In the genomic region with DNA sequence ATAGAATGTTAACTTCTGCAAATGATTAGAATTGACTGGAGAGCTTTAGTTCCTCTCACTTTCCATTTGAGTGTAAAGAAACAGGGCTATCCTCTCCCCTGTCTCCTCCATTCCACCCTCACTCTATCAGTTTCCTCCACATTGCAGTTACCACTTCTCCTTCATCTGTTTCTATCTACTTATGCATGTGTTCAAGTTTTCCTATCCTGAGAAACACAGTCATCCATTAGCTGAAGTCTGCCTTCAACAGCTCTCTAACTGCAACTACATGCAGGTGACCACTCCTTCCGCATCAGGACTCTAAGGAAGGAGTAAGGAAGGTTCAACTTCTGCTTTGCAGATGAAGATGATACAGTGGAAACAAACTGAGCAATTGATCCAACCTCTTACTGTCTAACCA, we compare ENCODE assay signal across 21 mouse cellular contexts.
DNase-seq lines count a peak whose midpoint lies in the region; ATAC-seq and TF ChIP-seq lines count a peak whose summit lies in the region.
"Had no signal": no experiment of that assay in that cellular context is flagged by ENCODE, and none has a peak within 500 bp of the region (broad histone marks: within the 10 kb centered on the region; RNA-seq: fewer than 3 reads in every experiment).

No protein-coding gene starts in this region.

- no peaks in the 10 kb centered on the region for H3K36me3 ChIP-seq in midbrain, embryonic 11.5 days (ENCODE audit: control insufficient read depth, insufficient read depth, low read length)
- no peaks in the 10 kb centered on the region for H3K36me3 ChIP-seq in midbrain, embryonic 14.5 days (ENCODE audit: control insufficient read depth, insufficient read depth, low read length)
- H3K36me3 ChIP-seq in heart, adult 2 months (ENCODE audit: control insufficient read depth, insufficient read depth, low read length), result no peaks in the 10 kb centered on the region
- H3K36me3 ChIP-seq: embryonic facial prominence, embryonic 10.5 days; embryonic facial prominence, embryonic 12.5 days; forebrain, embryonic 15.5 days had no signal

- no peak overlapping the region for H3K9ac ChIP-seq in midbrain, embryonic 11.5 days (ENCODE audit: low read length)
- no peak overlapping the region for H3K9ac ChIP-seq in midbrain, embryonic 14.5 days (replicated peaks; ENCODE audit: low read length)
- no peak overlapping the region for H3K9ac ChIP-seq in heart, adult 2 months (ENCODE audit: low read depth, low read length)
- H3K9ac ChIP-seq: embryonic facial prominence, embryonic 12.5 days; forebrain, embryonic 13.5 days; forebrain, embryonic 15.5 days; forebrain, postnatal 0 days had no signal

- no peak for TF ChIP-seq EP300 in heart, adult 2 months (IDR thresholded peaks at IDR 0.05; ENCODE audit: insufficient read depth, low read depth, low read length)

- intact Hi-C loops in heart, adult 2 months (cut with DNase I), result no loop called here

- no peak for ATAC-seq in midbrain, embryonic 11.5 days (ENCODE audit: low FRiP score)
- no peak for ATAC-seq in midbrain, embryonic 14.5 days (ENCODE audit: low FRiP score, low TSS enrichment)
- peak; percentile 90 for ATAC-seq in common myeloid progenitor, adult 5-6 weeks (replicated peaks; ENCODE audit: low read depth, poor library complexity, severe bottlenecking)
- peak; percentile 77 for ATAC-seq in megakaryocyte progenitor cell, adult 5-6 weeks (replicated peaks; ENCODE audit: poor library complexity)
- ATAC-seq: activated CD4-positive, CD25-positive, alpha-beta regulatory T cell, adult 4 months; forebrain, embryonic 13.5 days; forebrain, embryonic 15.5 days; forebrain, postnatal 0 days; Patski had no signal

- TF ChIP-seq CTCF in heart, adult 2 months (IDR thresholded peaks at IDR 0.05), result no peak

- DNase-seq in midbrain, embryonic 11.5 days (ENCODE audit: low spot score, missing footprints), result peak; percentile 28
- DNase-seq in midbrain, embryonic 14.5 days, result no peak
- no peak for DNase-seq in testis, postnatal 10 days (ENCODE audit: low spot score)
- DNase-seq in heart, adult 2 months, result no peak
- DNase-seq: adrenal gland, adult 8-10 months; adrenal gland, postnatal 14 days; adrenal gland, postnatal 36 days; cerebellum, adult 11-12 months; cerebellum, adult 8-10 months; cerebellum, adult 9-11 months; cerebellum, postnatal 14 days; cerebellum, postnatal 36 days; forebrain, postnatal 0 days had no signal

- peaks cover 14% of the 10 kb centered on the region for H3K4me1 ChIP-seq in midbrain, embryonic 11.5 days (ENCODE audit: control insufficient read depth, insufficient read depth, low read length)
- H3K4me1 ChIP-seq in midbrain, embryonic 14.5 days (ENCODE audit: control insufficient read depth, insufficient read depth, low read length), result 0 out of 2 replicates have a peak, but pooled peaks cover 3% of the 10 kb centered on the region
- H3K4me1 ChIP-seq in heart, adult 2 months (ENCODE audit: control insufficient read depth, insufficient read depth, low read length), result no peaks in the 10 kb centered on the region
- H3K4me1 ChIP-seq: forebrain, embryonic 13.5 days; forebrain, embryonic 15.5 days had no signal

- no peaks in the 10 kb centered on the region for H3K79me2 ChIP-seq in heart, adult 2 months (replicated peaks; ENCODE audit: control insufficient read depth, insufficient read depth, low read length)

- TF ChIP-seq POLR2A in heart, adult 2 months (IDR thresholded peaks at IDR 0.05; ENCODE audit: insufficient read depth, low read depth, low read length), result no peak

- H3K4me2 ChIP-seq in midbrain, embryonic 11.5 days, result no peak overlapping the region
- no peak overlapping the region for H3K4me2 ChIP-seq in midbrain, embryonic 14.5 days (ENCODE audit: low read length)
- H3K4me2 ChIP-seq: embryonic facial prominence, embryonic 12.5 days; forebrain, embryonic 13.5 days; forebrain, embryonic 15.5 days had no signal

- no peaks in the 10 kb centered on the region for H3K27me3 ChIP-seq in midbrain, embryonic 11.5 days (ENCODE audit: control insufficient read depth, insufficient read depth, low read length)
- H3K27me3 ChIP-seq in midbrain, embryonic 14.5 days (ENCODE audit: control insufficient read depth, insufficient read depth, low read length), result no peaks in the 10 kb centered on the region; the same call in 1 of the 2 replicates
- no peaks in the 10 kb centered on the region for H3K27me3 ChIP-seq in heart, adult 2 months (ENCODE audit: control insufficient read depth, insufficient read depth, low read length)
- H3K27me3 ChIP-seq: embryonic facial prominence, embryonic 12.5 days; forebrain, embryonic 13.5 days; forebrain, embryonic 15.5 days; Patski had no signal

- H3K27ac ChIP-seq in midbrain, embryonic 11.5 days (ENCODE audit: low read depth, low read length), result no peak overlapping the region
- no peak overlapping the region for H3K27ac ChIP-seq in midbrain, embryonic 14.5 days (replicated peaks; ENCODE audit: low read depth, low read length)
- no peak overlapping the region for H3K27ac ChIP-seq in heart, adult 2 months
- H3K27ac ChIP-seq: embryonic facial prominence, embryonic 10.5 days; embryonic facial prominence, embryonic 12.5 days; forebrain, embryonic 13.5 days; forebrain, embryonic 15.5 days had no signal

- H3K9me3 ChIP-seq in midbrain, embryonic 11.5 days (ENCODE audit: control insufficient read depth, low read length), result no peaks in the 10 kb centered on the region
- H3K9me3 ChIP-seq in midbrain, embryonic 14.5 days (ENCODE audit: control insufficient read depth, low read length), result no peaks in the 10 kb centered on the region
- H3K9me3 ChIP-seq: embryonic facial prominence, embryonic 10.5 days; embryonic facial prominence, embryonic 12.5 days; forebrain, embryonic 13.5 days; forebrain, embryonic 15.5 days had no signal

- 91% methylated on average over 1 of the region's 1 CpGs for WGBS in midbrain, embryonic 11.5 days
- WGBS in midbrain, embryonic 14.5 days, result 95% methylated on average over 1 of the region's 1 CpGs
- WGBS in heart, adult 2 months, result 95% methylated on average over 1 of the region's 1 CpGs

- H3K4me3 ChIP-seq in midbrain, embryonic 11.5 days (ENCODE audit: low read depth, low read length), result no peak overlapping the region
- H3K4me3 ChIP-seq in midbrain, embryonic 14.5 days (replicated peaks; ENCODE audit: low read depth, low read length), result no peak overlapping the region
- H3K4me3 ChIP-seq in heart, adult 2 months, result no peak overlapping the region
- H3K4me3 ChIP-seq: embryonic facial prominence, embryonic 10.5 days; embryonic facial prominence, embryonic 12.5 days; forebrain, embryonic 13.5 days; forebrain, embryonic 15.5 days had no signal

Comparison
In these comparisons a context has a peak if more than half of its experiments do, and no peak if none do; other contexts are left out.
1. ATAC-seq: peak in common myeloid progenitor, adult 5-6 weeks (single experiment) and megakaryocyte progenitor cell, adult 5-6 weeks (single experiment); none in midbrain, embryonic 11.5 days (single experiment) and midbrain, embryonic 14.5 days (single experiment).